18 mouse cellular contexts compared by ENCODE assay signal in genomic region chr1:183619451-183620059, GRCm38 (mm10).
"Had no signal": no experiment of that assay in that cellular context is flagged by ENCODE, and none has a peak within 500 bp of the region (broad histone marks: within the 10 kb centered on the region; RNA-seq: fewer than 3 reads in every experiment).

No protein-coding gene starts in this region.

- H3K36me3 ChIP-seq: midbrain, embryonic 10.5 days; midbrain, embryonic 12.5 days; neural tube, embryonic 12.5 days; stomach, embryonic 15.5 days had no signal

- DNase-seq: lung, adult 18-20 months; lung, embryonic 14.5 days; lung, postnatal 10 days; lung, postnatal 4 days; midbrain, embryonic 14.5 days; right cerebral cortex, adult 18-20 months; right cerebral cortex, postnatal 14 days; thymus, adult 2 months; thymus, postnatal 25 days; thymus, postnatal 4 days had no signal

- H3K4me3 ChIP-seq: midbrain, embryonic 10.5 days; midbrain, embryonic 12.5 days; myocyte; neural tube, embryonic 12.5 days; stomach, embryonic 15.5 days had no signal

- ATAC-seq: midbrain, embryonic 16.5 days had no signal

- H3K9ac ChIP-seq: liver, embryonic 14.5 days; lung, embryonic 14.5 days; midbrain, embryonic 12.5 days; neural tube, embryonic 12.5 days; stomach, embryonic 15.5 days had no signal

- H3K27ac ChIP-seq: liver, embryonic 14.5 days; midbrain, embryonic 10.5 days; midbrain, embryonic 12.5 days; neural tube, embryonic 12.5 days; stomach, embryonic 15.5 days; stomach, postnatal 0 days had no signal

- H3K27me3 ChIP-seq: midbrain, embryonic 12.5 days; neural tube, embryonic 12.5 days; stomach, embryonic 15.5 days had no signal

- H3K4me1 ChIP-seq: midbrain, embryonic 10.5 days; midbrain, embryonic 12.5 days; neural tube, embryonic 12.5 days; stomach, embryonic 15.5 days had no signal
